Mouse (Mus musculus): ENCODE results near the gene Mboat2. TPM values are rescaled to one million over a fixed set of nuclear protein-coding genes. Genes with fewer than 3 reads are reported as not detected.

Gene Mboat2
- polyA plus RNA-seq, 1 experiment from 2014 or later = 2.8 TPM

DNA sequence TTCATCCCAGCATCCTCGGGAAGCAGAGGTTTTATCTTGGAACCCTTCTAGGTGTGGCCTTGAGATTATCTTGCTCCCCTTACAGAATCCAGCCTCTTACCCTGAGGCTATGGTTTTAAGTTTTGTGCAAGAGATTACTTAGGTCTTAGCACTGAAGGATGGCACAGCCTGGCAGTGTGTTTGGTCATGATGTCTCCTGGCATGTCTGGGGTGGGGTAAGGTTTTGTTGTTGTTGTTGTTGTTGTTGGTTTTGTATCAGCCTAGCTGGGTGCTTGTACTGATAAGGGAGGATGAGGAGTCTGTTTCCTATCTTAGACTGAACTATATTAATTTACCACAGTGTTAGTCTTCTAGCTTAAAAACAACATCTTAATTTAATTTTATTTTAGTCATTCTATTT lies 105.6 kb downstream of the Mboat2 start:
- H3K4me2 ChIP-seq (ENCODE audit: low read depth, low read length) = no peak overlapping the region
- no peak overlapping the region for H3K27ac ChIP-seq (ENCODE audit: low read length)
- H3K27me3 ChIP-seq (ENCODE audit: control insufficient read depth, insufficient read depth, low read depth, low read length) = no peaks in the 10 kb centered on the region
- WGBS (ENCODE audit: insufficient replicate concordance) = 16% methylated on average over 1 of the region's 1 CpGs
- no peaks in the 10 kb centered on the region for H3K9me3 ChIP-seq (replicated peaks; ENCODE audit: control insufficient read depth, low read length)
- no peaks in the 10 kb centered on the region for H3K36me3 ChIP-seq (ENCODE audit: control insufficient read depth, insufficient read depth)
- peaks cover 16% of the 10 kb centered on the region for H3K4me1 ChIP-seq (ENCODE audit: control insufficient read depth, low read depth, low read length)
- no peak overlapping the region for H3K4me3 ChIP-seq (ENCODE audit: low read depth, low read length)
- no peak overlapping the region for H3K9ac ChIP-seq (ENCODE audit: low read depth, low read length)
- ATAC-seq (ENCODE audit: low read depth) = no peak

DNA sequence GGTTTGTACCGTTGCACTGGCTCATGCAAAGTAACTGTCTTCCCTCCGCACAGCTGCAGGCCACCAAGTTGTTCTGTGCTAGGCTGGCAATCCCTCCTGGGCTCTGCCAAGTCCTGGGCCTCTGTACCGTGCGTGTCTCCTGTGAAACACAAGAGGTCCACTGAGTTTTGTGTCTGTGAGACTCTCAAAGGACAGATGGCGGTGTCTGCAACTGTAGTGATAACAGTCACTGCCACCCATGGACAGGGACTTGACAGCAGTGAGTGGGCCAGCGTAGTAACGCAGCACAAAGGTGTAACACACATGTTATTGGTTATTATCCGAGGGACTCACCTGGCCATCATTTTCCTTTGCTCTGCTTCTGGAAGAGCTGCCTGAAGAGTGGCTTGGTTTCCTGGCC lies 108.7 kb downstream of the Mboat2 start:
- H3K9me3 ChIP-seq (replicated peaks; ENCODE audit: control insufficient read depth, low read length) = no peaks in the 10 kb centered on the region
- no peak overlapping the region for H3K4me2 ChIP-seq (ENCODE audit: low read depth, low read length)
- no peak overlapping the region for H3K27ac ChIP-seq (ENCODE audit: low read length)
- H3K4me1 ChIP-seq (ENCODE audit: control insufficient read depth, low read depth, low read length) = peaks cover 33% of the 10 kb centered on the region
- no peaks in the 10 kb centered on the region for H3K27me3 ChIP-seq (ENCODE audit: control insufficient read depth, insufficient read depth, low read depth, low read length)
- 56% methylated on average over 8 of the region's 8 CpGs for WGBS (ENCODE audit: insufficient replicate concordance)
- H3K4me3 ChIP-seq (ENCODE audit: low read depth, low read length) = no peak overlapping the region
- no peaks in the 10 kb centered on the region for H3K36me3 ChIP-seq (ENCODE audit: control insufficient read depth, insufficient read depth)
- H3K9ac ChIP-seq (ENCODE audit: low read depth, low read length) = no peak overlapping the region
- peak; percentile 32; the same call in 1 of the 2 replicates for ATAC-seq (ENCODE audit: low read depth)

DNA sequence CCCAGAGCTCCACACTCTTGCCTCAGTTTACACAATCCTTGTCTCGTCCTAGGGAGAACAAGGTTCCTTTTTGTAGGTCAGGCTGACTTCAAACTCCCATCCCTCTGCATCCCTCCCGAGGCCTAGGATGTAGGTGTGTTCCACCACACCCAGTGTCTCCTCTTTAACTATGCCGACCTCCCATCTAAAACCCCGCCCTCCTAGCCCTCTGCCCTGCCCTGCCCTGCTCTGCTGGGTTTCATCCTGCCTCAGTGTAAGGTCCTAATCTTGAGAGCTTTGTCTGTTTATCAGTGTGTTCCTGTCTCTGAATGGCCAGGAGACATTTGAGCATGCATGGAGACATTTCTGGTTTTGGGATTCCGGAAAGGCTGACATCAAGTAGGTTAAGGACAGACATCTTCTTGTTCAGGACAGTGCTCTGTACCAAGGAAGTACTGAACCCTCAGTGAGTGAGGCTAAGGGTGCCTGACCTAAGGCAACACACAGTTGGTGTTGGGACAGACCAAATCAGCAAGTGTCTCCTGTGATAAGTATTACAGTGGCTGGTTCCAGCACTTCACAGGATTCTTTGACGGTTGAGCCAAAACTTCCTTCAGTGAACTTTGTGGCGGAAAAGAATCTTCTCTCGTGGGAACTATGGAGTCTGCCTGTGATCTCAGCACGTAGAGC lies 112.1 kb downstream of the Mboat2 start:
- peaks cover 26% of the 10 kb centered on the region for H3K4me1 ChIP-seq (ENCODE audit: control insufficient read depth, low read depth, low read length)
- H3K27ac ChIP-seq (ENCODE audit: low read length) = peak overlapping the region; percentile 77
- no peak overlapping the region for H3K9ac ChIP-seq (ENCODE audit: low read depth, low read length)
- H3K4me2 ChIP-seq (ENCODE audit: low read depth, low read length) = peak overlapping the region; percentile 28
- H3K36me3 ChIP-seq (ENCODE audit: control insufficient read depth, insufficient read depth) = no peaks in the 10 kb centered on the region
- no peak overlapping the region for H3K4me3 ChIP-seq (ENCODE audit: low read depth, low read length)
- H3K27me3 ChIP-seq (ENCODE audit: control insufficient read depth, insufficient read depth, low read depth, low read length) = no peaks in the 10 kb centered on the region
- H3K9me3 ChIP-seq (replicated peaks; ENCODE audit: control insufficient read depth, low read length) = no peaks in the 10 kb centered on the region
- ATAC-seq (ENCODE audit: low read depth) = peak; percentile 97
- 48% methylated on average over 9 of the region's 9 CpGs for WGBS (ENCODE audit: insufficient replicate concordance)

DNA sequence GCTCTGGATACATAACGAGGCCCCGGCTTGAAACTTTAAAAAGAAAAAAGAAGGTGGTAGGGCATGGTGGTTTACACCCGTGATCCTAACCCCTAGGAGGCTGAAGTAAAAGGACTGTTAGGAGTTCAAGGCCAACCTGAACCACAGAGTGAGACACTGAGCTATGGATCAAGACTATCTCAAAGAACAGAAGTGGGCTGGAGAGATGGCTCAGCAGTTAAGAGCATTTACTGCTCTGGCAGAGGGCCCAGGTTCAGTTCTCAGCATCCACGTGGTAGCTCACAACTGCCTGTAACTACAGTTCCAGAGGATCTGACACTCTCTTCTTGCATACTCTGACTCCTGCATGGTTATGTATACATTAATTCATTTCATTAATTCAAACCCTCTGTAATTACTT lies 112.7 kb downstream of the Mboat2 start:
- Histone ChIP-seq H3K9me3 (replicated peaks; ENCODE audit: control insufficient read depth, low read length) (no peaks in the 10 kb centered on the region), H3K36me3 (ENCODE audit: control insufficient read depth, insufficient read depth) (no peaks in the 10 kb centered on the region), H3K27ac (ENCODE audit: low read length) (peak overlapping the region; percentile 77), H3K9ac (ENCODE audit: low read depth, low read length) (no peak overlapping the region), H3K27me3 (ENCODE audit: control insufficient read depth, insufficient read depth, low read depth, low read length) (no peaks in the 10 kb centered on the region), H3K4me2 (ENCODE audit: low read depth, low read length) (no peak overlapping the region), H3K4me1 (ENCODE audit: control insufficient read depth, low read depth, low read length) (peaks cover 26% of the 10 kb centered on the region), H3K4me3 (ENCODE audit: low read depth, low read length) (no peak overlapping the region)
- ATAC-seq (ENCODE audit: low read depth) = peak; percentile 60
- 52% methylated on average over 4 of the region's 4 CpGs for WGBS (ENCODE audit: insufficient replicate concordance)

DNA sequence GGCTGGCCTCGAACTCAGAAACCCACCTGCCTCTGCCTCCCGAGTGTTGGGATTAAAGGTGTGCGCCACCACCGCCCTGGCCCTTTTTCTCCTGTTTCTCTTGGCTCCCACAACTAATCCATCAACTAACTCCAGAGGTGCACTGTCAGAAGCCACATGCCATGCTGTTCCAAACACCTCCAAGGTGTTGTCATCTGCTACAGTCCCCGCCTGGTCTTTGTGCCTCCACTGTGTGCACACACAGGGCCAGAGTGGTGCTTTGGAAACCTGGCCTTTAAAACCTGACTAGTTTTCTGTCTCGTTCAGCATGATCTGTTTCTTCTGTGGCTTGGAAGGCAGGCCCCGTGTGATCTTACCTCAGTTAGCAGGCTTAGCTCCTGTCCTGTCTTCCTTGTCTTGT lies 113.9 kb downstream of the Mboat2 start:
- Histone ChIP-seq H3K9ac (ENCODE audit: low read depth, low read length) (no peak overlapping the region), H3K27ac (ENCODE audit: low read length) (no peak overlapping the region), H3K9me3 (replicated peaks; ENCODE audit: control insufficient read depth, low read length) (no peaks in the 10 kb centered on the region), H3K27me3 (ENCODE audit: control insufficient read depth, insufficient read depth, low read depth, low read length) (no peaks in the 10 kb centered on the region), H3K36me3 (ENCODE audit: control insufficient read depth, insufficient read depth) (no peaks in the 10 kb centered on the region), H3K4me1 (ENCODE audit: control insufficient read depth, low read depth, low read length) (peaks cover 19% of the 10 kb centered on the region), H3K4me2 (ENCODE audit: low read depth, low read length) (no peak overlapping the region), H3K4me3 (ENCODE audit: low read depth, low read length) (no peak overlapping the region)
- 71% methylated on average over 7 of the region's 7 CpGs for WGBS (ENCODE audit: insufficient replicate concordance)
- ATAC-seq (ENCODE audit: low read depth) = no peak

DNA sequence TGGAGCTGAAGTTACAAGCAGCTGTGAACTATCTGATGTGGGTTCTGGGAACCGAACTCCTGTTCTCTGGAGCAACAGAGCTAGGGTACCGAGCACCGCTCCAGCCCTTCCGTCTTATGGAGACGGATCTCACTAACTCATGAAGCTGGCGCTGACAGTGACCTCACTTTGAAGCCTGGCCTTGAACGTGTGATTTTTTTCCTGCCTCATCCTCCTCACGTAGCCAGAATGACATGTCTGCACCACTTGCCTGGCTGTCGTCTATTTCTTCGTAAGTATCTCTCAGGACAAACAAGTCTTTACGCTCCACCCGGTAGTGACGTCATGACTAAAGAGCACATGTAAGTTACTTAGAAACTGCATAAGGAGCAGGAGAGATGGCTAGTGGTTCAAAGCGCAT lies 116.4 kb downstream of the Mboat2 start:
- no peaks in the 10 kb centered on the region for H3K27me3 ChIP-seq (ENCODE audit: control insufficient read depth, insufficient read depth, low read depth, low read length)
- no peak overlapping the region for H3K27ac ChIP-seq (ENCODE audit: low read length)
- no peak overlapping the region for H3K9ac ChIP-seq (ENCODE audit: low read depth, low read length)
- no peaks in the 10 kb centered on the region for H3K9me3 ChIP-seq (replicated peaks; ENCODE audit: control insufficient read depth, low read length)
- H3K4me1 ChIP-seq (ENCODE audit: control insufficient read depth, low read depth, low read length) = peaks cover 17% of the 10 kb centered on the region
- no peak overlapping the region for H3K4me2 ChIP-seq (ENCODE audit: low read depth, low read length)
- no peak overlapping the region for H3K4me3 ChIP-seq (ENCODE audit: low read depth, low read length)
- H3K36me3 ChIP-seq (ENCODE audit: control insufficient read depth, insufficient read depth) = no peaks in the 10 kb centered on the region
- no peak for ATAC-seq (ENCODE audit: low read depth)
- WGBS (ENCODE audit: insufficient replicate concordance) = 87% methylated on average over 14 of the region's 14 CpGs

DNA sequence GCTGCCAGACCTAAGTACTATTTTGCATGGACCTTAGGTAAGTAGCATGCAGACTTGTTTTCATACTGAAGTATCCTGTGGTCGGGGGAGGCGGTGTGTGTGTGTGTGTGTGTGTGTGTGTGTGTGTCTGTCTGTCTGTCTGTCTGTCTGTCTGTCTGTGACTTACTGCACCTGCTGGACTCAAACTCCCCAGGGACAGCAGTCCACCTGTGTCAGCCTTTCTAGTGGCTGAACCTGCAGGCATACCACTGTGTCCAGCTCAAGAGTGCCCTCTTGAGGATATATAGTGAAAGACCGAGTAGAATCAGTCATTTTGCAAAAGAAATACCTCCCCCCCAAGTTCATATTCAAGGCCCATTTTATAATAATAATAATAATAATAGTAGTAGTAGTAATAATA lies 117.7 kb downstream of the Mboat2 start:
- no peaks in the 10 kb centered on the region for H3K36me3 ChIP-seq (ENCODE audit: control insufficient read depth, insufficient read depth)
- H3K4me1 ChIP-seq (ENCODE audit: control insufficient read depth, low read depth, low read length) = peaks cover 5% of the 10 kb centered on the region
- H3K4me3 ChIP-seq (ENCODE audit: low read depth, low read length) = no peak overlapping the region
- no peak overlapping the region for H3K9ac ChIP-seq (ENCODE audit: low read depth, low read length)
- no peaks in the 10 kb centered on the region for H3K9me3 ChIP-seq (replicated peaks; ENCODE audit: control insufficient read depth, low read length)
- H3K4me2 ChIP-seq (ENCODE audit: low read depth, low read length) = no peak overlapping the region
- no peak overlapping the region for H3K27ac ChIP-seq (ENCODE audit: low read length)
- no peak for ATAC-seq (ENCODE audit: low read depth)
- 62% methylated on average over 3 of the region's 3 CpGs for WGBS (ENCODE audit: insufficient replicate concordance)
- H3K27me3 ChIP-seq (ENCODE audit: control insufficient read depth, insufficient read depth, low read depth, low read length) = no peaks in the 10 kb centered on the region

DNA sequence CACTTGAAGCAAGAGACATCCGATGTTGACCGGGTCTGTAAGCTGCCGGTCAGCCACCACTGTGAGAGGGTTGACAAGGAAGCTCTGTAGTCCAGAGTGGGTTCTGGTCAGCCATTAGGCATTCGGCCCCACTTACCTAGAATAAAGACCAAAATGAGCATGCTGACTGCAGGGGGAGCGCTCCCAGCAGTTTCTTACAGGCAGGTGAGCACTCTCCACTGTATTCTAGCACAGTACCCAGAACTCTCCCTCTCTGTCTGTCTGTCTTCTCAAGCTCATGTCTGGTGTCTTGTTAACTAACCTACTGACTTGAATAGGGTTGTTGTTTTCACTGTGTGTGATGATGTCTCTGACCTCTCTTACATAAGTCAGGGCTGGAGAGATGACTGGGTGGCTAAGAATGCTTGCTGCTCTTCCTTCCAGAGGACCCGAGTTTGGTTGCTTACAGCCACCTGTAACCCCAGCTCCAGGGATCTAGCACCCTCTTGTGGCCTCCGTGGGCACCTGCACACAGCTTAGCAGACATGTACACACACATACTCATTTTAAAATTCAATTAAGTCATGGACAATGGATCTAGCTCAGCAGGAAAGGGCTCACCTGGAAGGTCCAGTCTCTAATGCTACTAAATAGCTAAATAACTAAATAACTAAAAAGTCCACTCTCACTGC lies 119.8 kb downstream of the Mboat2 start:
- H3K9ac ChIP-seq (ENCODE audit: low read depth, low read length) = no peak overlapping the region
- no peaks in the 10 kb centered on the region for H3K4me1 ChIP-seq (ENCODE audit: control insufficient read depth, low read depth, low read length)
- H3K4me2 ChIP-seq (ENCODE audit: low read depth, low read length) = no peak overlapping the region
- no peak overlapping the region for H3K27ac ChIP-seq (ENCODE audit: low read length)
- no peak for ATAC-seq (ENCODE audit: low read depth)
- H3K36me3 ChIP-seq (ENCODE audit: control insufficient read depth, insufficient read depth) = no peaks in the 10 kb centered on the region
- H3K9me3 ChIP-seq (replicated peaks; ENCODE audit: control insufficient read depth, low read length) = no peaks in the 10 kb centered on the region
- 81% methylated on average over 7 of the region's 7 CpGs for WGBS (ENCODE audit: insufficient replicate concordance)
- no peak overlapping the region for H3K4me3 ChIP-seq (ENCODE audit: low read depth, low read length)
- H3K27me3 ChIP-seq (ENCODE audit: control insufficient read depth, insufficient read depth, low read depth, low read length) = no peaks in the 10 kb centered on the region

DNA sequence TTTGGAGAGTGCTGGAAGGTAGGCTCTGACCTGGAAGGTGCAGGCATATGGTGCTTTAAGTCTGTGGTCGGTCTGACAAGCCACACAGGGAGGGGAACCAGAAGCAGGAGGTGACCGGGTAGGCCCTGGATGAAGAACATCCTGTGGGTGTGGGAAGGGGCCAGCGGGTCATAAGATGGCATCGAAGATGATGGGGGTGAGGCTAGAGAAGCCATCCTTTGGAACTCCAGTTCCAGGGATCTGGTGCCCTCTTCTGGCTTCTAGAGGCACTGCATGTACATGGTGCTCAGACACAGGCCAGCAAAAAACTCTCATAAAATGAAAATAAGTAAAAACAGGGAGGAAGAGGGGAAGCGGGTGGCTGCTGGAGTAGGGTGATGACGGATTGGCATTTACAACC lies 121.5 kb downstream of the Mboat2 start:
- 0 out of 2 replicates have a peak, but pooled peaks have one; percentile 7 for ATAC-seq (ENCODE audit: low read depth)
- Histone ChIP-seq H3K4me1 (ENCODE audit: control insufficient read depth, low read depth, low read length) (no peaks in the 10 kb centered on the region), H3K4me2 (ENCODE audit: low read depth, low read length) (no peak overlapping the region), H3K27me3 (ENCODE audit: control insufficient read depth, insufficient read depth, low read depth, low read length) (no peaks in the 10 kb centered on the region), H3K9me3 (replicated peaks; ENCODE audit: control insufficient read depth, low read length) (no peaks in the 10 kb centered on the region), H3K9ac (ENCODE audit: low read depth, low read length) (no peak overlapping the region), H3K4me3 (ENCODE audit: low read depth, low read length) (no peak overlapping the region), H3K36me3 (ENCODE audit: control insufficient read depth, insufficient read depth) (no peaks in the 10 kb centered on the region), H3K27ac (ENCODE audit: low read length) (no peak overlapping the region)
- 21% methylated on average over 6 of the region's 6 CpGs for WGBS (ENCODE audit: insufficient replicate concordance)
